Mouse (Mus musculus) heart, adult 2 months (tissue): ENCODE data around the gene Cpne4. TPM values are rescaled to one million over a fixed set of nuclear protein-coding genes. Genes with fewer than 3 reads are reported as not detected.

Experiments used
- DNase-seq, 2 experiments: peaks; one replicate each; pipeline ENCODE4 v3.0.0; 2021
- H3K27ac ChIP-seq: fragments of 200-600 bp; 2 replicates; pipeline ENCODE4 v1.8.1; 2022
- H3K27me3 ChIP-seq: fragments of 200-500 bp; 2 replicates; pipeline ENCODE4 v1.6.1; 2012; ENCODE audit warnings: mild to moderate bottlenecking, low read length, inconsistent platforms, mixed read lengths; ENCODE audit not compliant: control insufficient read depth, insufficient read depth
- H3K36me3 ChIP-seq: fragments of 200-500 bp; 2 replicates; pipeline ENCODE4 v1.6.1; 2012; ENCODE audit warnings: low read length, inconsistent platforms; ENCODE audit not compliant: control insufficient read depth, insufficient read depth
- H3K4me1 ChIP-seq: fragments of 200-500 bp; 2 replicates; pipeline ENCODE4 v1.6.1; 2011; ENCODE audit warnings: low read length; ENCODE audit not compliant: control insufficient read depth, insufficient read depth
- H3K4me3 ChIP-seq: fragments of 200-600 bp; 2 replicates; pipeline ENCODE4 v1.8.1; 2022
- H3K79me2 ChIP-seq: fragments of 200-500 bp; replicated peaks from 2 replicates; pipeline ENCODE4 v1.6.1; 2012; ENCODE audit warnings: mild to moderate bottlenecking, inconsistent platforms, low read length, moderate library complexity, mixed read lengths; ENCODE audit not compliant: control insufficient read depth, insufficient read depth
- H3K9ac ChIP-seq: fragments of 200-500 bp; 2 replicates; pipeline ENCODE4 v1.6.1; 2012; ENCODE audit warnings: low read depth, mild to moderate bottlenecking, control low read depth, inconsistent platforms, low read length, mixed read lengths
- CTCF ChIP-seq: fragments of 200-600 bp; IDR thresholded peaks from 2 replicates; pipeline ENCODE4 v1.8.1; 2022; ENCODE audit warnings: antibody characterized with exemption, mild to moderate bottlenecking, moderate library complexity
- EP300 ChIP-seq: fragments of 200-500 bp; IDR thresholded peaks from 2 replicates; pipeline ENCODE4 v1.6.1; 2011; ENCODE audit warnings: low read depth, low read length, control low read depth; ENCODE audit not compliant: insufficient read depth
- POLR2A ChIP-seq: fragments of 200-500 bp; IDR thresholded peaks from 2 replicates; pipeline ENCODE4 v1.6.1; 2011; ENCODE audit warnings: mild to moderate bottlenecking, low read depth, low read length, control low read depth; ENCODE audit not compliant: insufficient read depth
- WGBS: fragments of 180-500 bp; shearing (Covaris S2); methylation state at CpG from one replicate; pipeline ENCODE4 v1.1.7; 2018; 5-methylcytosine and 5-hydroxymethylcytosine counted together
- intact Hi-C: fragments of 180-260 bp; cut with DNase I; formaldehyde crosslinking; loops from one replicate; pipeline ENCODE4 v1.15.1; 2025
- polyA plus RNA-seq: library from polyadenylated mRNA; depleted of rRNA; stranded (reverse); fragments of >200 nt; gene quantifications from 2 replicates; pipeline ENCODE4 v1.2.3, GENCODE M21; 2012
- total RNA-seq, 2 experiments: library from RNA; stranded (reverse); gene quantifications; 2 replicates each; pipeline ENCODE4 v1.2.3; 2021

Gene Cpne4
- total and polyA plus RNA-seq, 3 experiments, result 0.08 TPM; not detected in 1

- Histone ChIP-seq H3K27ac (no peak overlapping the region), H3K4me1 (no peaks in the 10 kb centered on the region), H3K79me2 (no peaks in the 10 kb centered on the region), H3K9ac (no peak overlapping the region), H3K4me3 (no peak overlapping the region), H3K27me3 (no peaks in the 10 kb centered on the region), H3K36me3 (no peaks in the 10 kb centered on the region)
- TF ChIP-seq CTCF (no peak), EP300 (no peak), POLR2A (no peak)
- DNase-seq, result no peak
- intact Hi-C loops, result no loop called here
- 47% methylated on average over 3 of the region's 3 CpGs for WGBS
Measured at GRCm38 (mm10) chr9:104828646-104829045, 281.6 kb downstream of the Cpne4 start.

GRCm38 (mm10) chr9:104832934-104833539 is 286.0 kb downstream of the Cpne4 start:
- Histone ChIP-seq H3K4me3 (no peak overlapping the region), H3K27ac (no peak overlapping the region), H3K4me1 (no peaks in the 10 kb centered on the region), H3K79me2 (no peaks in the 10 kb centered on the region), H3K27me3 (no peaks in the 10 kb centered on the region), H3K9ac (no peak overlapping the region), H3K36me3 (no peaks in the 10 kb centered on the region)
- 76% methylated on average over 5 of the region's 5 CpGs for WGBS
- TF ChIP-seq POLR2A, result no peak
- no peak for TF ChIP-seq CTCF
- TF ChIP-seq EP300, result no peak
- DNase-seq, result no peak
- intact Hi-C loops, result no loop called here

GRCm38 (mm10) chr9:104837931-104838330 is 290.8 kb downstream of the Cpne4 start:
- TF ChIP-seq POLR2A, result no peak
- TF ChIP-seq CTCF, result no peak
- TF ChIP-seq EP300, result no peak
- WGBS, result 67% methylated on average over 1 of the region's 1 CpGs
- no peak for DNase-seq
- intact Hi-C loops, result no loop called here
- Histone ChIP-seq H3K9ac (no peak overlapping the region), H3K27me3 (no peaks in the 10 kb centered on the region), H3K36me3 (no peaks in the 10 kb centered on the region), H3K27ac (no peak overlapping the region), H3K4me3 (no peak overlapping the region), H3K4me1 (no peaks in the 10 kb centered on the region), H3K79me2 (no peaks in the 10 kb centered on the region)

- H3K36me3 ChIP-seq, result no peaks in the 10 kb centered on the region
- intact Hi-C loops, result no loop called here
- H3K79me2 ChIP-seq, result no peaks in the 10 kb centered on the region
- no peak overlapping the region for H3K27ac ChIP-seq
- H3K27me3 ChIP-seq, result no peaks in the 10 kb centered on the region
- no peak for DNase-seq
- WGBS, result 63% methylated on average over 1 of the region's 1 CpGs
- no peak overlapping the region for H3K9ac ChIP-seq
- TF ChIP-seq POLR2A, result no peak
- H3K4me1 ChIP-seq, result no peaks in the 10 kb centered on the region; the same call in 1 of the 2 replicates
- no peak overlapping the region for H3K4me3 ChIP-seq
Measured at GRCm38 (mm10) chr9:104841278-104841677, 294.2 kb downstream of the Cpne4 start.

- no peak overlapping the region for H3K27ac ChIP-seq
- TF ChIP-seq CTCF (no peak), EP300 (no peak), POLR2A (no peak)
- no peak for DNase-seq
Measured at GRCm38 (mm10) chr9:104845226-104845930, 298.3 kb downstream of the Cpne4 start.

GRCm38 (mm10) chr9:104853701-104854100 is 306.6 kb downstream of the Cpne4 start:
- Histone ChIP-seq H3K27ac (no peak overlapping the region), H3K9ac (no peak overlapping the region), H3K27me3 (no peaks in the 10 kb centered on the region), H3K36me3 (no peaks in the 10 kb centered on the region), H3K4me3 (no peak overlapping the region), H3K79me2 (no peaks in the 10 kb centered on the region), H3K4me1 (no peaks in the 10 kb centered on the region)
- intact Hi-C loops, result no loop called here
- 67% methylated on average over 3 of the region's 3 CpGs for WGBS
- DNase-seq, result no peak
- no peak for TF ChIP-seq EP300

More at GRCm38 (mm10) chr9:104845226-104845930, 298.3 kb downstream of the Cpne4 start:
- Histone ChIP-seq H3K9ac (no peak overlapping the region), H3K4me1 (no peaks in the 10 kb centered on the region; the same call in 1 of the 2 replicates), H3K27me3 (no peaks in the 10 kb centered on the region), H3K4me3 (no peak overlapping the region), H3K79me2 (no peaks in the 10 kb centered on the region), H3K36me3 (no peaks in the 10 kb centered on the region)
- WGBS, result 45% methylated on average over 2 of the region's 2 CpGs
- intact Hi-C loops, result no loop called here
